Mouse (Mus musculus): ENCODE results near the gene Fgf18. TPM values are rescaled to one million over a fixed set of nuclear protein-coding genes. Genes with fewer than 3 reads are reported as not detected.

The Fgf18 gene
- polyA plus RNA-seq, 1 experiment from 2014 or later: 12.9 TPM

DNA sequence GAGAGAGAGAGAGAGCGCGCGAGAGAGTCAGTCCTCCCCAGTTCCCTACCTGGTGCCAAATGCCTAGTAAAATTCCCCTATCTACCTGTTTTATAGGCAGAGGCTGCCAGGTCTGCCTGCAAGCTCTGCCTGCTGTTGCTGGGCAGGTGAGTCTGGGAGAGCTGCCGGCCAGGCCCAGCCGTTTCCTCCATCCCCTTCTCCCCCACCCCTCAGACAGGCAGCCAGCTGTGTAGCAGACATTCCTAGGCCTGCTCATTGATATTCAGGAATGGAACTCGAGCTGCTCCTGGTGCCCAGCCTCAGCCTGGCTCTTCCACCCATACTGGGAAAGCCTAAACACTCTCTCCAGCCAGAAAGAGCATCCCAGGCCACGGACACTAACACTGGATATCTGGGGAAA is 69.2 kb downstream of the Fgf18 start:
- Histone ChIP-seq H3K4me1 (peaks cover 8% of the 10 kb centered on the region; the same call in 1 of the 2 replicates), H3K9me3 (no peaks in the 10 kb centered on the region), H3K4me2 (replicated peaks) (no peak overlapping the region), H3K27ac (no peak overlapping the region), H3K27me3 (replicated peaks) (0 out of 2 replicates have a peak, but pooled peaks cover 4% of the 10 kb centered on the region), H3K9ac (no peak overlapping the region), H3K36me3 (no peaks in the 10 kb centered on the region), H3K4me3 (no peak overlapping the region)
- ATAC-seq (ENCODE audit: low FRiP score, low read depth): no peak
- WGBS: 49% methylated on average over 7 of the region's 7 CpGs

DNA sequence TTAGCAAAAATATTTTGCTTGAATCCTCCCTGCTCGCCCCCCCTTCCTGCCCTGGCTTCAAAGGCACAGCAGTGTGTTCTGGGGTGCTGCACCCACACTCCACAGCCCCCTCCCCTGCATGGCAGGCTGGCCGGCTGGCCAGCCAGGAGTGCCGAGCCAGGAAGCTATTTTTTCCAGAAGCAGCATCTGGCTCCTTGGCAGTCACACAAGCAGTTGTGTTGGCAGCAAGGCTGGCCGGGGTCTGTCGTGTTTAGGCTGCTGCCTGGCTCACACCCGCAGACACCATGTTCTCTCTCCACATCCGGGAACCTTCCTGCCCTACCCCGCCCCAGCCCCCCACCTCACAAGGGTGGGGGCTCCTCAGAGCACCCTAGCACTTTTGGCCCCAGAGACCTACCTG is 71.9 kb downstream of the Fgf18 start:
- no peaks in the 10 kb centered on the region for H3K36me3 ChIP-seq
- H3K4me1 ChIP-seq: peaks cover 8% of the 10 kb centered on the region; the same call in 1 of the 2 replicates
- no peak overlapping the region for H3K9ac ChIP-seq
- no peaks in the 10 kb centered on the region for H3K9me3 ChIP-seq
- no peak overlapping the region for H3K27ac ChIP-seq
- WGBS: 80% methylated on average over 8 of the region's 8 CpGs
- ATAC-seq (ENCODE audit: low FRiP score, low read depth): no peak
- H3K4me2 ChIP-seq (replicated peaks): no peak overlapping the region
- 0 out of 2 replicates have a peak, but pooled peaks cover 4% of the 10 kb centered on the region for H3K27me3 ChIP-seq (replicated peaks)
- H3K4me3 ChIP-seq: no peak overlapping the region

- 73% methylated on average over 7 of the region's 7 CpGs for WGBS
- H3K9ac ChIP-seq: no peak overlapping the region
- H3K27ac ChIP-seq: no peak overlapping the region
- H3K9me3 ChIP-seq: no peaks in the 10 kb centered on the region
- H3K4me2 ChIP-seq (replicated peaks): no peak overlapping the region
- H3K4me3 ChIP-seq: no peak overlapping the region
- ATAC-seq (ENCODE audit: low FRiP score, low read depth): no peak
- H3K4me1 ChIP-seq: peaks cover 8% of the 10 kb centered on the region; the same call in 1 of the 2 replicates
- no peaks in the 10 kb centered on the region for H3K36me3 ChIP-seq
- 0 out of 2 replicates have a peak, but pooled peaks cover 4% of the 10 kb centered on the region for H3K27me3 ChIP-seq (replicated peaks)
These were observed 72.7 kb downstream of the Fgf18 start for GRCm38 (mm10) chr11:33074541-33074940.

DNA sequence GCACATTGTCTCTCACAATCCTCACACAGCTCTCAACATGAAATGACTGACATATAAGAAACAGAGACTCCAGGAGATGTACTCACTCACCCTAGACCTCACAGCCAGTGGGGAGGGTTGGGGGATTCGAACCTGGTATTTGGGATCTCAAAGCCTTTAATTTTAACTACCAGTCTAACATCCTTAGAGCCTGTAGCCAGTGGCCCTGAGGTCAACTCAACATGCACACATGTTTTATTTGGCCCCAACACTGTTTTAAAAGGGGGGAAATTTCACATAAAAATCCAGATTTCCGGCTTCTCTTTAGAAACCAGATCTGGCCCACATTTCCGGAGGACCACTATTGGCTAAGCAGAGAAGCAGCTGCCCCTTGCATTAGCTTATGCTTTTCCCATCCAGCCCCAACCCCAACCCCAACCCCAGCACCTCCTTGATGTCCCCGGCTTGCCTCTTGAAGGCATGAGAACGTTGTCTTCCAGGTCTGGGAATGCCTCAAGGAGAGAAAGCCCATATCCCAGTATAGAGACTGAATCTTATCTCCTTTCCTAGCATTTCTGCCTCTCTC is 75.8 kb downstream of the Fgf18 start:
- Histone ChIP-seq H3K36me3 (no peaks in the 10 kb centered on the region), H3K4me1 (no peaks in the 10 kb centered on the region), H3K27me3 (replicated peaks) (no peaks in the 10 kb centered on the region), H3K27ac (no peak overlapping the region), H3K4me3 (no peak overlapping the region), H3K4me2 (replicated peaks) (no peak overlapping the region), H3K9ac (no peak overlapping the region), H3K9me3 (no peaks in the 10 kb centered on the region)
- 87% methylated on average over 5 of the region's 5 CpGs for WGBS
- ATAC-seq (ENCODE audit: low FRiP score, low read depth): no peak

GRCm38 (mm10) chr11:33070520-33070919 is 76.7 kb downstream of the Fgf18 start:
- WGBS: 52% methylated on average over 6 of the region's 6 CpGs
- no peak overlapping the region for H3K4me3 ChIP-seq
- peak; percentile 87 for ATAC-seq (ENCODE audit: low FRiP score, low read depth)

More at GRCm38 (mm10) chr11:33070520-33070919, 76.7 kb downstream of the Fgf18 start:
- Histone ChIP-seq H3K36me3 (no peaks in the 10 kb centered on the region), H3K27me3 (replicated peaks) (no peaks in the 10 kb centered on the region), H3K27ac (no peak overlapping the region), H3K4me1 (no peaks in the 10 kb centered on the region), H3K9me3 (no peaks in the 10 kb centered on the region), H3K4me2 (replicated peaks) (no peak overlapping the region), H3K9ac (no peak overlapping the region)

Other genes with a start within 250 kb of the Fgf18 start
- 614 and 622 TPM in 2 replicates for gene Npm1, start 15.8 kb upstream of the Fgf18 start, polyA plus RNA-seq (2016; fragmentation: Nextera tagmentation; extraction: Ambion mirVana)
- 64.6 and 83.5 TPM in 2 replicates for gene Tlx3, start 56.2 kb upstream of the Fgf18 start, polyA plus RNA-seq (2016; fragmentation: Nextera tagmentation; extraction: Ambion mirVana)
- not detected in 2 replicates for gene Gm12117, start 129.3 kb upstream of the Fgf18 start, polyA plus RNA-seq (2016; fragmentation: Nextera tagmentation; extraction: Ambion mirVana)